Mouse (Mus musculus) megakaryocyte, embryonic 14.5 days (primary cell): ENCODE results near the gene Mindy1.

Experiments
- FLI1 ChIP-seq: IDR thresholded peaks from 2 replicates; pipeline ENCODE4 v1.6.1; 2012; ENCODE audit warnings: low read length, inconsistent platforms, mixed read lengths
- GATA1 ChIP-seq: IDR thresholded peaks from 3 replicates; pipeline ENCODE4 v1.6.1; 2012; ENCODE audit warnings: mixed read lengths, low read length, inconsistent platforms, borderline replicate concordance

GRCm38 (mm10) chr3:95280747-95281146 is 398 bp upstream of the Mindy1 start:
- TF ChIP-seq GATA1 (no peak), FLI1 (no peak)
